ENCODE assay signal across 11 mouse cellular contexts in genomic region chr12:108601326-108601725, GRCm38 (mm10). TPM values are rescaled to one million over a fixed set of nuclear protein-coding genes. Genes with fewer than 3 reads are reported as not detected.
A peak's percentile ranks its signal among the peaks of the same experiment; 100 is the strongest.
DNase-seq lines count a peak whose midpoint lies in the region; ATAC-seq and TF ChIP-seq lines count a peak whose summit lies in the region.
"Had no signal": no experiment of that assay in that cellular context is flagged by ENCODE, and none has a peak within 500 bp of the region (broad histone marks: within the 10 kb centered on the region; RNA-seq: fewer than 3 reads in every experiment).

No protein-coding gene starts in this region.

- no peak for ATAC-seq in heart, embryonic 11.5 days (replicated peaks; ENCODE audit: insufficient number of reproducible peaks, low FRiP score, low TSS enrichment)
- ATAC-seq in embryonic facial prominence, embryonic 15.5 days (ENCODE audit: insufficient number of reproducible peaks, low FRiP score, low TSS enrichment, low read depth), result peak; percentile 49; the same call in 1 of the 2 replicates

- no peak overlapping the region; the same call in 1 of the 2 replicates for H3K4me2 ChIP-seq in heart, embryonic 11.5 days
- no peak overlapping the region for H3K4me2 ChIP-seq in embryonic facial prominence, embryonic 15.5 days (replicated peaks)

- peak overlapping the region; percentile 22; the same call in 1 of the 2 replicates for H3K27ac ChIP-seq in heart, embryonic 11.5 days (ENCODE audit: low read depth, low read length)
- H3K27ac ChIP-seq in left cerebral cortex, adult 2 months, result no peak overlapping the region
- H3K27ac ChIP-seq in embryonic facial prominence, embryonic 15.5 days (replicated peaks), result peak overlapping the region; percentile 60
- H3K27ac ChIP-seq in olfactory bulb, adult 2 months (ENCODE audit: insufficient read depth, low read depth, low read length), result peak overlapping the region; percentile 47; the same call in 1 of the 2 replicates

- intact Hi-C loops in left cerebral cortex, postnatal 14 days (cut with DNase I), result loop anchor here (5.0 kb wide), 1 partner anchor 39 kb away; no protein-coding TSS in a partner anchor
- intact Hi-C loops in left cerebral cortex, adult 2 months (cut with DNase I), result no loop called here
- intact Hi-C loops in gastrocnemius, postnatal 14 days (cut with DNase I; ENCODE audit: low total_unique reads), result no loop called here

- 59% methylated on average over 8 of the region's 8 CpGs for WGBS in heart, embryonic 11.5 days (ENCODE audit: insufficient replicate concordance)
- WGBS in embryonic facial prominence, embryonic 15.5 days, result 53% methylated on average over 8 of the region's 8 CpGs
- WGBS in olfactory bulb, adult 2 months, result 24% methylated on average over 8 of the region's 8 CpGs

- no peak overlapping the region for H3K4me3 ChIP-seq in heart, embryonic 11.5 days (ENCODE audit: low read depth, low read length)
- H3K4me3 ChIP-seq in left cerebral cortex, adult 2 months, result no peak overlapping the region
- no peak overlapping the region for H3K4me3 ChIP-seq in embryonic facial prominence, embryonic 15.5 days (replicated peaks)
- H3K4me3 ChIP-seq in olfactory bulb, adult 2 months (ENCODE audit: insufficient read depth, low read depth, low read length), result no peak overlapping the region

- H3K9me3 ChIP-seq in heart, embryonic 11.5 days (replicated peaks; ENCODE audit: control insufficient read depth, low read length), result no peaks in the 10 kb centered on the region
- no peaks in the 10 kb centered on the region for H3K9me3 ChIP-seq in embryonic facial prominence, embryonic 15.5 days (replicated peaks)

- no peak overlapping the region for H3K9ac ChIP-seq in heart, embryonic 11.5 days (ENCODE audit: low read depth, low read length)
- no peak overlapping the region for H3K9ac ChIP-seq in embryonic facial prominence, embryonic 15.5 days

- DNase-seq in heart, adult 8-10 months (ENCODE audit: low spot score), result no peak
- peak; percentile 58 to 82 for DNase-seq in left cerebral cortex, postnatal 14 days (ENCODE audit: low spot score in 2 of 2)
- DNase-seq in left cerebral cortex, adult 2 months (ENCODE audit: extremely low spot score in 1 of 2, low spot score in 2 of 2), result no peak
- DNase-seq in gastrocnemius, postnatal 14 days, result no peak
- DNase-seq in cerebellum, postnatal 14 days, result no peak
- DNase-seq: adrenal gland, postnatal 10 days; cerebellum, adult 9-10 months; kidney, adult 2 months had no signal

- peaks cover 24% of the 10 kb centered on the region for H3K4me1 ChIP-seq in heart, embryonic 11.5 days (ENCODE audit: control insufficient read depth, insufficient read depth, low read length)
- H3K4me1 ChIP-seq in embryonic facial prominence, embryonic 15.5 days, result peaks cover 37% of the 10 kb centered on the region
- peaks cover 12% of the 10 kb centered on the region for H3K4me1 ChIP-seq in olfactory bulb, adult 2 months (ENCODE audit: control insufficient read depth, insufficient read depth, low read length)

- no peak for TF ChIP-seq POLR2A in olfactory bulb, adult 2 months (IDR thresholded peaks at IDR 0.05; ENCODE audit: insufficient read depth, low read depth, low read length)

- no peaks in the 10 kb centered on the region for H3K27me3 ChIP-seq in heart, embryonic 11.5 days (ENCODE audit: control insufficient read depth, insufficient read depth, low read length)
- no peaks in the 10 kb centered on the region for H3K27me3 ChIP-seq in embryonic facial prominence, embryonic 15.5 days

- H3K36me3 ChIP-seq in heart, embryonic 11.5 days (ENCODE audit: control insufficient read depth, insufficient read depth, low read length), result no peaks in the 10 kb centered on the region
- H3K36me3 ChIP-seq in embryonic facial prominence, embryonic 15.5 days, result no peaks in the 10 kb centered on the region

- no peak for TF ChIP-seq CTCF in left cerebral cortex, adult 2 months (IDR thresholded peaks at IDR 0.05)
- TF ChIP-seq CTCF in olfactory bulb, adult 2 months (IDR thresholded peaks at IDR 0.05; ENCODE audit: insufficient read depth, low read depth, low read length), result no peak

RNA-seq across cellular contexts. Expression of gene Evl, which starts 46.8 kb away (rescaled TPM):
- 49.9 and 51.0 TPM in 2 replicates for polyA plus RNA-seq in heart, embryonic 11.5 days (2014; fragmentation: Nextera tagmentation; extraction: Ambion mirVana)
- 10 to 100 TPM; 29.0 to 41.2 (median 32.4) TPM for total RNA-seq in heart, adult 8-10 months (2022)
- total RNA-seq in left cerebral cortex, postnatal 14 days (2021), result 100 to 1,000 TPM; 285 to 314 TPM
- total RNA-seq in left cerebral cortex, adult 2 months (2021), result 100 to 1,000 TPM; 242 to 249 TPM
- 59.9 and 63.4 TPM in 2 replicates for polyA plus RNA-seq in embryonic facial prominence, embryonic 15.5 days (2015; fragmentation: Nextera tagmentation; extraction: Ambion mirVana)
- not detected in 2 replicates for polyA plus RNA-seq in olfactory bulb, adult 2 months (2012; ENCODE audit: insufficient read depth, insufficient read length, low replicate concordance, missing spikeins)
- 10 to 100 TPM; 28.0 to 32.7 TPM for total RNA-seq in gastrocnemius, postnatal 14 days (2021)

Comparison
In these comparisons a context has a peak if more than half of its experiments do, and no peak if none do; other contexts are left out.
1. DNase-seq: peak in left cerebral cortex, postnatal 14 days (2 of 2); none in heart, adult 8-10 months (single experiment), left cerebral cortex, adult 2 months (0 of 2), gastrocnemius, postnatal 14 days (single experiment) and cerebellum, postnatal 14 days (0 of 2).
2. RNA of gene Evl, which starts 46.8 kb away (total RNA-seq): 285 to 314 TPM in left cerebral cortex, postnatal 14 days and 242 to 249 TPM in left cerebral cortex, adult 2 months; 29.0 to 41.2 TPM in heart, adult 8-10 months and 28.0 to 32.7 TPM in gastrocnemius, postnatal 14 days; every median in the first group is over 4 times any median in the second.